Mouse (Mus musculus): ENCODE data around the gene D1Ertd622e. TPM values are rescaled to one million over a fixed set of nuclear protein-coding genes. Genes with fewer than 3 reads are reported as not detected.

D1Ertd622e gene
- polyA plus RNA-seq, 1 experiment from 2014 or later = 33.6 TPM

DNA sequence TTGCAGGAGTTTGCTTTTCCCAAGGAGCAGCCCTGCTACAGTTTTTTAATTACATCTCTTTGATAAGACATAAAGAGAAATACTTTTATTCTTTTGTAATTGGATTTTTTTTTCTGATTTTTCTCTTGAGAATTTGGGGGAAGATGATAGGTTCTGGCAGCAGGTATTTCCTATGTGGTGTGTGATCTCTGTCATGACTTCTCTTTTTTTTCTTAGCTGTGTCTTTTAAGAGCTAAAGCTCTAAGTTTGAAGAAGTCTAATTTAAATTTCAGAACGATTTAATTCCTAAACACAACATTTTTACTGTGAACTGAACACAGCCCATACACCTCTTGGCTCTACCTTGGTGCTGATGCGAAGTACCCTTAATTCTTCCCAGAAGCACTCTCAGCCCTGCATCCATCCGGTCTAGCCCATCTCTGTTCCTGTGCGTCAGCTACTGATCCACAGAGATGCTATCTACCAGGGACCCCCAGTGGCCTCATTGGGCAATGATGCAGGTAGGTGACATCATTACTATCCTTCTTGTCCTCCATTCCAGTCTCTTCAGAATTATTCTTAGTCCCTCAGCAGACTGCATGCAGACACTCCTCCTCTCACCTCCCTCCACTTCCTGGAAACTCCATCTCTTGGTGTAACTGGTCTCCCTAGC, 14.8 kb upstream of the D1Ertd622e start:
- ATAC-seq (ENCODE audit: insufficient read depth, low FRiP score, low TSS enrichment) = no peak
- Histone ChIP-seq H3K27ac (ENCODE audit: low read depth, low read length) (no peak overlapping the region), H3K4me1 (ENCODE audit: control insufficient read depth, insufficient read depth, low read length) (no peaks in the 10 kb centered on the region), H3K4me2 (ENCODE audit: low read depth) (no peak overlapping the region), H3K36me3 (ENCODE audit: control insufficient read depth, insufficient read depth, low read length) (no peaks in the 10 kb centered on the region), H3K27me3 (ENCODE audit: control insufficient read depth, insufficient read depth, low read length) (no peaks in the 10 kb centered on the region), H3K9me3 (ENCODE audit: control insufficient read depth, low read length) (no peaks in the 10 kb centered on the region), H3K4me3 (ENCODE audit: low read depth, low read length) (no peak overlapping the region), H3K9ac (ENCODE audit: low read length) (no peak overlapping the region)
- no peak for DNase-seq (ENCODE audit: low spot score)
- WGBS = 85% methylated on average over 4 of the region's 4 CpGs

DNA sequence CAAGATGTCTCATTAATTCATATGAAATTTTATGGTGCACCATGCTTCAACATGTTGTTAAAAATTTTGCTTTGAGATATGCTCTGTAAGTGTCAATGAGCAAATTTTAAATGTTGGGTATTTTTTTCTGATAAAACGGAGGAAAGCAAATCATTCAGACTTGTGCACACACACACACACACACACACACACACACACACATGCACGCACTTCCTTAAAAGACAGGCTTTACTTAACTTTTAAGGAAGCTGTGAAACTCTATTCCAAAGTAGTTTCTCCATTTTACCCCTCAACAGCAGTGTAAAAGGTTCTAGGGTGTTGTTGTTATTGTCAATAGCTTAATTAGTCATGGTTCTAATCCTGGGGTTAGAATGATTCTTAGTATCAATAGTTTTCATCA, 14.2 kb upstream of the D1Ertd622e start:
- no peak for ATAC-seq (ENCODE audit: insufficient read depth, low FRiP score, low TSS enrichment)
- no peaks in the 10 kb centered on the region for H3K27me3 ChIP-seq (ENCODE audit: control insufficient read depth, insufficient read depth, low read length)
- no peak overlapping the region for H3K4me3 ChIP-seq (ENCODE audit: low read depth, low read length)
- no peak for DNase-seq (ENCODE audit: low spot score)
- H3K9me3 ChIP-seq (ENCODE audit: control insufficient read depth, low read length) = no peaks in the 10 kb centered on the region
- no peak overlapping the region for H3K9ac ChIP-seq (ENCODE audit: low read length)
- H3K4me1 ChIP-seq (ENCODE audit: control insufficient read depth, insufficient read depth, low read length) = no peaks in the 10 kb centered on the region
- WGBS = 75% methylated on average over 2 of the region's 2 CpGs
- H3K36me3 ChIP-seq (ENCODE audit: control insufficient read depth, insufficient read depth, low read length) = no peaks in the 10 kb centered on the region
- H3K4me2 ChIP-seq (ENCODE audit: low read depth) = no peak overlapping the region
- H3K27ac ChIP-seq (ENCODE audit: low read depth, low read length) = no peak overlapping the region

DNA sequence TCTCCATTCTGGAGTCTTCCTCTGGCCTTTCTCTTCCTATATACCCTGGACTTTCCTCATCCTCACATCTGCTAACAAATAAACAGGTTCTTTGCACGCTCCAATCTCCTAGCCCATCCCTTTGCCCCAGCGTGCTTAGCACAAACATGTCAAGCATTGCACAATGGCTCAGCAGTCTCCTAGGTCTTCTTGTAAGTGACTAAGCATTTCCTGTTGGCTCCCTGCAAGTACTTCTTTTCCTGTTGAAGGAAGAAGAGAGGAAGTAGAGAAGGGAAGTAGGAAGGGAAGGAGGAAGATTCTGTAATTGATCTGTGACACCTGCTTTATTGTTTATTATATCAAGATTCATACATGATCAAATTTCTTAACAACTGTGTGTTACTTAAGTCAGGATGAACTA, 11.0 kb upstream of the D1Ertd622e start:
- no peaks in the 10 kb centered on the region for H3K9me3 ChIP-seq (ENCODE audit: control insufficient read depth, low read length)
- H3K27me3 ChIP-seq (ENCODE audit: control insufficient read depth, insufficient read depth, low read length) = no peaks in the 10 kb centered on the region
- no peak overlapping the region for H3K4me2 ChIP-seq (ENCODE audit: low read depth)
- no peak overlapping the region for H3K4me3 ChIP-seq (ENCODE audit: low read depth, low read length)
- H3K9ac ChIP-seq (ENCODE audit: low read length) = no peak overlapping the region
- H3K36me3 ChIP-seq (ENCODE audit: control insufficient read depth, insufficient read depth, low read length) = no peaks in the 10 kb centered on the region
- DNase-seq (ENCODE audit: low spot score) = no peak
- no peak overlapping the region for H3K27ac ChIP-seq (ENCODE audit: low read depth, low read length)
- WGBS = 75% methylated on average over 2 of the region's 2 CpGs
- H3K4me1 ChIP-seq (ENCODE audit: control insufficient read depth, insufficient read depth, low read length) = no peaks in the 10 kb centered on the region
- no peak for ATAC-seq (ENCODE audit: insufficient read depth, low FRiP score, low TSS enrichment)

DNA sequence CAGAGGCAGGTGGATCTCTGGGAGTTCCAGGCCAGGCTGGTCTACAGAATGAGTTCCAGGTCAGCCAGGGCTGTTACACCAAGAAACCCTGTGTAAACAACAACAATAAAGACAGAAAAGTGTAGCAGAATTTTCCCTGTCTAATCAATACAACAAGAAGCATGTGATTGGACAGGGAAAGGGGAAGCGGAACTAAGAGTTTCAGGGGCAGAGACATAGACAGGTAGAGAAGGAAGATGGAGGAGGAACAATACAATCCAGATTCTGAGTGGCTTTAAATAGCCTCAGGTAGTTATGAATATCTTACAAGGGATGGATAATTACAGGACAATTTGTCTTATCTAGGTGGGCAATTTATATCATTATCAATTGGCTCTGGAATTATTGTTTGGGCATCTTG, 5.4 kb upstream of the D1Ertd622e start:
- no peak for ATAC-seq (ENCODE audit: insufficient read depth, low FRiP score, low TSS enrichment)
- no peak for DNase-seq (ENCODE audit: low spot score)
- Histone ChIP-seq H3K9ac (ENCODE audit: low read length) (no peak overlapping the region), H3K27me3 (ENCODE audit: control insufficient read depth, insufficient read depth, low read length) (no peaks in the 10 kb centered on the region), H3K4me3 (ENCODE audit: low read depth, low read length) (no peak overlapping the region), H3K4me2 (ENCODE audit: low read depth) (no peak overlapping the region), H3K9me3 (ENCODE audit: control insufficient read depth, low read length) (no peaks in the 10 kb centered on the region), H3K4me1 (ENCODE audit: control insufficient read depth, insufficient read depth, low read length) (no peaks in the 10 kb centered on the region), H3K27ac (ENCODE audit: low read depth, low read length) (no peak overlapping the region), H3K36me3 (ENCODE audit: control insufficient read depth, insufficient read depth, low read length) (no peaks in the 10 kb centered on the region)
- 96% methylated on average over 1 of the region's 1 CpGs for WGBS

DNA sequence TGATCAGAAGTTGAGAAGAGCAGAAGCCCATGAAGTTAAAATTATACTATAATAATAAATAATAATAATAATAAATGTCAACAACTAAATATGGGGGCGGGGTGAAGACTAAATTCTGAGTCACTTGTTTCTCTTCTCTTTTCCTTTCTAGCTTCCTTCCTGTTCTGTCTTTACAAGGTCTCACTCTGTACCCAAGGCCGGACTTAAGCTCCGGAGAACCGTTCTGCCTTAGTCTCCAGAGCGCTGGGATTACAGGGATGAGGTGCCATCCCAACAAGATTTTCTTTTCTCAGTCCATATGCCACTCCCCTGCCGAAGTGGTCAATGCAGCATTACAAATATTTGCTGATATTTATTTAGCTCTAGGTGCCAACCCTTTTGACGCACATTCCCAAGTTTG, 450 bp upstream of the D1Ertd622e start:
- peak overlapping the region; percentile 91 for H3K9ac ChIP-seq (ENCODE audit: low read length)
- DNase-seq (ENCODE audit: low spot score) (peak; percentile 15), ATAC-seq (ENCODE audit: insufficient read depth, low FRiP score, low TSS enrichment) (no peak)
- H3K27me3 ChIP-seq (ENCODE audit: control insufficient read depth, insufficient read depth, low read length) = no peaks in the 10 kb centered on the region
- no peak overlapping the region; the same call in 1 of the 2 replicates for H3K27ac ChIP-seq (ENCODE audit: low read depth, low read length)
- H3K36me3 ChIP-seq (ENCODE audit: control insufficient read depth, insufficient read depth, low read length) = no peaks in the 10 kb centered on the region
- peak overlapping the region; percentile 69 for H3K4me2 ChIP-seq (ENCODE audit: low read depth)
- H3K4me1 ChIP-seq (ENCODE audit: control insufficient read depth, insufficient read depth, low read length) = 0 out of 2 replicates have a peak, but pooled peaks cover 3% of the 10 kb centered on the region
- H3K9me3 ChIP-seq (ENCODE audit: control insufficient read depth, low read length) = no peaks in the 10 kb centered on the region
- WGBS = 22% methylated on average over 7 of the region's 7 CpGs
- H3K4me3 ChIP-seq (ENCODE audit: low read depth, low read length) = peak overlapping the region; percentile 86

DNA sequence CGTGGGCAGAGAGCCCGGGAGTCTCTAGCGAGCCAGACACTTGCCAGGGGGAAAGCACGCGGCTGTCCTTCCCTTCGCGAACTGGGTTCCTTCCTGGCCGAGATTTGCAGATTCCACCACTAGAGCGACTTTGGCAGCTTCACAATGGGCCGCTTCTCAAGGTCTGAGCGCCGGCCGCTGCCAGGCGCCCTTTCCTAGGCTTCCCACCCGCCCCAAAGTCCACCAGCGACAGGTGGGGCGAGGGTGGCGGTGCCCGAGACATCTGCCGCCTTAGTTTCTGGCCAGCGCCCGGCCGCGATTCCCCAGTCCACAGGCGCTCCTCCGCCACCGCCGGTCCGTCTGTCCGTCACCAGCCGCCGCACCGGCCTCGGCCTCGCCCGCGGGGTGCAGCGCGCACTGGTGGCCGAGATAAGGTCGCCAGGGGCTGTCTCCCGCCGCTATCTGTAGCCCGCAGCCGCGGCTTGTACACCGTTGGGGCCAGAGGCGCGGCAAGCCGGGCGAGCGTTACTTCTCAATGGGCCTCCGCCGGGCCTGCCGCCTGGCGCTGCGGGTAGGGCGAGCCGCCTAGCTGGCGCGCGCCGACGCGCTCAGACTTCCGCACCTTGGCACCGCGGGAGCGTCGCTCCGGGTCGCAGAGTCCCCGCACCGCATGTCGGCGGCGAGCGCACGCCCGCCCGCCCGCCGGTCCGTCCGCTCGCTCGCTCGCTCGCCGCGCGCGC, 1.0 kb downstream of the D1Ertd622e start:
- Histone ChIP-seq H3K9me3 (ENCODE audit: control insufficient read depth, low read length) (no peaks in the 10 kb centered on the region), H3K36me3 (ENCODE audit: control insufficient read depth, insufficient read depth, low read length) (no peaks in the 10 kb centered on the region), H3K27ac (ENCODE audit: low read depth, low read length) (peak overlapping the region; percentile 90), H3K4me3 (ENCODE audit: low read depth, low read length) (peak overlapping the region; percentile 86), H3K27me3 (ENCODE audit: control insufficient read depth, insufficient read depth, low read length) (no peaks in the 10 kb centered on the region), H3K4me2 (ENCODE audit: low read depth) (peak overlapping the region; percentile 69), H3K9ac (ENCODE audit: low read length) (peak overlapping the region; percentile 91), H3K4me1 (ENCODE audit: control insufficient read depth, insufficient read depth, low read length) (0 out of 2 replicates have a peak, but pooled peaks cover 3% of the 10 kb centered on the region)
- DNase-seq (ENCODE audit: low spot score) (peak; percentile 77), ATAC-seq (ENCODE audit: insufficient read depth, low FRiP score, low TSS enrichment) (peak; percentile 74)
- under 1% methylated on average over 69 of the region's 93 CpGs for WGBS

DNA sequence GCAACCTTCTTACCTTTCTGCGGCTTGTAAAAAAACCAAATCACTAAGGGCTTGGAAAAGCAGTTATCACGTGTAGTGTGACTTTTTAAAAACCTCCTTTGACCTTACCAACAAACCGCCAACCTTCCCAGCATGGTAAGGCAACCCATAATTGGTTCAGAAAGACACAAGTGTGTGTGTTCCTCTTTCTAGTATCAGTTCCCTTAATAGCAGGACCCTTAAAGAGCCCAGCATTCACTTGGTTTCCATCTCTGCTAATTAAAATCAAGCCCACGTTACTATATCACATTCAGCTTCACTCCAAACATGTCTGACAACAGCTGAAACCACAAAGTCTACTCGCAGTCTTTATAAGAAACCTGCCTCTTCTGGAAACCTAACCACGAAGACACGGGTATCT, 2.5 kb downstream of the D1Ertd622e start:
- Histone ChIP-seq H3K36me3 (ENCODE audit: control insufficient read depth, insufficient read depth, low read length) (no peaks in the 10 kb centered on the region), H3K4me2 (ENCODE audit: low read depth) (peak overlapping the region; percentile 69), H3K9me3 (ENCODE audit: control insufficient read depth, low read length) (no peaks in the 10 kb centered on the region), H3K27me3 (ENCODE audit: control insufficient read depth, insufficient read depth, low read length) (no peaks in the 10 kb centered on the region), H3K9ac (ENCODE audit: low read length) (no peak overlapping the region), H3K27ac (ENCODE audit: low read depth, low read length) (no peak overlapping the region), H3K4me3 (ENCODE audit: low read depth, low read length) (0 out of 2 replicates have a peak overlapping the region, but pooled peaks have one; percentile 3), H3K4me1 (ENCODE audit: control insufficient read depth, insufficient read depth, low read length) (0 out of 2 replicates have a peak, but pooled peaks cover 3% of the 10 kb centered on the region)
- ATAC-seq (ENCODE audit: insufficient read depth, low FRiP score, low TSS enrichment) (no peak), DNase-seq (ENCODE audit: low spot score) (no peak)
- WGBS = 60% methylated on average over 7 of the region's 7 CpGs

DNA sequence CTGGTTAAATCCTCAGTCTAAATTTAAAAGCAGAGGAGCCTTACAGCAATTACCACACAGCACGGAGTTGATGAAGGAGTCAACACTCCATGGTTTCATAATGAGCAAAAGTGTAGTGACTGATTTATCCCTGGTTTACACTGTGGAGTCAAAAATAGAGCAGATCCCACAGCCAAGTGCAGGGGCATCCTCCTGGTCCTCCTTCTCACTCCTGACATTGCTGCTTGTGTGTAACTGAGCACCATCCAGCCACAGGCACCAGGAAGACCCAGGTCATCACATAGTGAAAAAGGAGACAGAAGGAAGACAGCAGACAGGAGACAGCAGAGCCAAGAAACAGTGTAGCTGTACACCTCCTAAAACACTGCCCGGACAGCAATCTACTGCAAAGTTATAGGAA, 4.1 kb downstream of the D1Ertd622e start:
- DNase-seq (ENCODE audit: low spot score) (no peak), ATAC-seq (ENCODE audit: insufficient read depth, low FRiP score, low TSS enrichment) (no peak)
- H3K4me3 ChIP-seq (ENCODE audit: low read depth, low read length) = no peak overlapping the region
- WGBS = 93% methylated on average over 2 of the region's 2 CpGs
- H3K4me2 ChIP-seq (ENCODE audit: low read depth) = no peak overlapping the region
- H3K27me3 ChIP-seq (ENCODE audit: control insufficient read depth, insufficient read depth, low read length) = no peaks in the 10 kb centered on the region
- no peaks in the 10 kb centered on the region for H3K36me3 ChIP-seq (ENCODE audit: control insufficient read depth, insufficient read depth, low read length)
- no peak overlapping the region for H3K9ac ChIP-seq (ENCODE audit: low read length)
- 0 out of 2 replicates have a peak, but pooled peaks cover 3% of the 10 kb centered on the region for H3K4me1 ChIP-seq (ENCODE audit: control insufficient read depth, insufficient read depth, low read length)
- H3K27ac ChIP-seq (ENCODE audit: low read depth, low read length) = no peak overlapping the region
- H3K9me3 ChIP-seq (ENCODE audit: control insufficient read depth, low read length) = no peaks in the 10 kb centered on the region

DNA sequence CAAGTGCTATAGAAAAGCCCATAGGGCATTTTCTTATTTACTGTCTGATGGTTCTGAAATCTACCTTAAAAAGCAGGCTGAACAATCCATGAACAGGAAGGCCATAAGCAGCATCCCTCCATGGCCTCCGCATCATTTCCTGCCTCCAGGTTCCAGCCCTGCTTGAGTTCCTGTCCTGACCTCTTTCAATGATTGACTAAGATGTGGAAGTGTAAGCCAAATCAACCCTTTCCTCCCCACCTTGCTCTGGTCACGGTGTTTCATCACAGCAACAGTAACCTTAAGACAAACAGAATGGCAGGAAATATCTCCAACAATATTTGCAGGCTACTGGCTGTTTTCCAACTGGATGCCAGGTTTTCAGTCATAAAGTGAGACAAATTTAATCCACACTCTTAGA, 4.7 kb downstream of the D1Ertd622e start:
- ATAC-seq (ENCODE audit: insufficient read depth, low FRiP score, low TSS enrichment) = no peak
- no peak overlapping the region for H3K4me3 ChIP-seq (ENCODE audit: low read depth, low read length)
- no peak overlapping the region for H3K9ac ChIP-seq (ENCODE audit: low read length)

More for the DNA sequence above, 4.7 kb downstream of the D1Ertd622e start:
- no peak overlapping the region for H3K27ac ChIP-seq (ENCODE audit: low read depth, low read length)
- H3K4me2 ChIP-seq (ENCODE audit: low read depth) = no peak overlapping the region
- no peaks in the 10 kb centered on the region for H3K27me3 ChIP-seq (ENCODE audit: control insufficient read depth, insufficient read depth, low read length)
- H3K36me3 ChIP-seq (ENCODE audit: control insufficient read depth, insufficient read depth, low read length) = no peaks in the 10 kb centered on the region
- 75% methylated on average over 2 of the region's 2 CpGs for WGBS
- no peak for DNase-seq (ENCODE audit: low spot score)
- no peaks in the 10 kb centered on the region for H3K9me3 ChIP-seq (ENCODE audit: control insufficient read depth, low read length)
- 0 out of 2 replicates have a peak, but pooled peaks cover 3% of the 10 kb centered on the region for H3K4me1 ChIP-seq (ENCODE audit: control insufficient read depth, insufficient read depth, low read length)
